Mouse (Mus musculus) ES-Bruce4 (cell line): ENCODE measurements around the gene Adh1. TPM values are rescaled to one million over a fixed set of nuclear protein-coding genes. Genes with fewer than 3 reads are reported as not detected.

Experiments
- H3K27ac ChIP-seq: 2 replicates; pipeline ENCODE4 v1.5.1; 2012; ENCODE audit warnings: low read length, inconsistent platforms; ENCODE audit not compliant: insufficient read depth
- H3K27me3 ChIP-seq: 2 replicates; pipeline ENCODE4 v1.6.1; 2012; ENCODE audit warnings: mild to moderate bottlenecking, low read length, inconsistent platforms; ENCODE audit not compliant: control insufficient read depth, poor library complexity, insufficient read depth, severe bottlenecking
- H3K36me3 ChIP-seq: 2 replicates; pipeline ENCODE4 v1.6.1; 2012; ENCODE audit warnings: inconsistent platforms, mild to moderate bottlenecking, low read length, moderate library complexity; ENCODE audit not compliant: control insufficient read depth, poor library complexity, insufficient read depth, severe bottlenecking
- H3K4me1 ChIP-seq: one replicate; pipeline ENCODE4 v1.8.1; 2011; ENCODE audit warnings: low read length; ENCODE audit not compliant: control insufficient read depth, insufficient read depth
- H3K4me3 ChIP-seq: 2 replicates; pipeline ENCODE4 v1.5.1; 2011; ENCODE audit warnings: low read depth, mild to moderate bottlenecking, low read length
- H3K9ac ChIP-seq: 2 replicates; pipeline ENCODE4 v1.6.1; 2012; ENCODE audit warnings: low read depth, mild to moderate bottlenecking, inconsistent platforms; ENCODE audit not compliant: poor library complexity, severe bottlenecking
- H3K9me3 ChIP-seq: replicated peaks from 2 replicates; pipeline ENCODE4 v1.6.1; 2012; ENCODE audit warnings: mild to moderate bottlenecking, low read length, inconsistent platforms; ENCODE audit not compliant: control insufficient read depth, poor library complexity, insufficient read depth, severe bottlenecking
- CTCF ChIP-seq: IDR thresholded peaks from one replicate; pipeline ENCODE4 v1.8.1; 2011; ENCODE audit warnings: low read depth, low read length
- EP300 ChIP-seq: IDR thresholded peaks from 2 replicates; pipeline ENCODE4 v1.6.1; 2011; ENCODE audit warnings: low read depth, low read length; ENCODE audit not compliant: insufficient read depth
- POLR2A ChIP-seq: IDR thresholded peaks from one replicate; pipeline ENCODE4 v1.8.1; 2011; ENCODE audit warnings: low read length; ENCODE audit not compliant: insufficient read depth
- polyA plus RNA-seq: library from polyadenylated mRNA; stranded (reverse); fragments of >200 nt; gene quantifications from 2 replicates; pipeline ENCODE4 v1.2.4, GENCODE M21; 2011; ENCODE audit warnings: low read depth; ENCODE audit not compliant: missing spikeins, insufficient read depth, insufficient read length

Gene Adh1
- polyA plus RNA-seq, 1 experiment: 0.54 TPM

DNA sequence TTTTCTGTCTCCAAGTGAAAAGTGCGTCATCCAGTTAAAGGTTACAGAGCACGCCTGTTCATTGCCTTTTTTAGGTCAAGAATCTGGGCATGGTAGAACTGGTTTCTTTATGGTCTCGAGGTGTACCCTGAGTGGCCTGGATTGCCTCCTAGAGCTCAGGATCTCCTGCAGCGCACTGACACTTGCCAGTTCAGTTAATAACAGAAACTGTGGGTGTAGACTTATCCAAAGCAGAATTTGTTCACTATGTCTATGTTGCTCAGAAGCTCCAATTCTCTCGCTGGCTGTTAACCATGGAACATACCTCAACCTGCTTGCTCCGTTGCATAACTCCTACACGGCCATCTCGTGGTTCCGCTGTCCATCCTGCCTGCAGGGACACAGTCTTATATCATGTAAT lies 39.3 kb downstream of the Adh1 start:
- TF ChIP-seq EP300 (no peak), POLR2A (no peak), CTCF (no peak)
- Histone ChIP-seq H3K9ac (no peak overlapping the region), H3K27me3 (no peaks in the 10 kb centered on the region), H3K4me3 (no peak overlapping the region), H3K36me3 (no peaks in the 10 kb centered on the region), H3K27ac (no peak overlapping the region), H3K4me1 (no peaks in the 10 kb centered on the region), H3K9me3 (peaks cover 9% of the 10 kb centered on the region)

DNA sequence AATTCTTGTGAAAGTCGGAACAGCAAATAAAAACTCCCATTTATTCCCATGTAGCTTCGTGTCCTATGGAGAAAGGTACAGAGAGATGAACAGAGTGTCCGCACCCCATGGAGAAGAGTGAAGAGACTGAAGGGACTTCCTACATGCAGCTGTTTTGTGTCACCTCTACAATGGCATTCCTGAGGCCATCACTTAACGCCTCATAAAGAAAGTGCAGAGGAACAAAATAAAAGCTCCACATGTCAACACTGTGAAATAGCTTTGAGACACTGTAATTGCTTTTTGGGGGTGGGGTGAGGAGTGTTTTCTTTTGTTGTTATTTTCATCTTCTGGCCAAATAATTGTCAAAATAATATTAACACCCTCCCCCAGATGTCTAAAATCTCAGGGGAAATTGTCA lies 41.9 kb downstream of the Adh1 start:
- Histone ChIP-seq H3K9ac (no peak overlapping the region), H3K9me3 (peaks cover 7% of the 10 kb centered on the region), H3K27ac (no peak overlapping the region), H3K4me1 (no peaks in the 10 kb centered on the region), H3K27me3 (no peaks in the 10 kb centered on the region), H3K36me3 (no peaks in the 10 kb centered on the region), H3K4me3 (no peak overlapping the region)
- no peak for TF ChIP-seq POLR2A
- no peak for TF ChIP-seq EP300
- no peak for TF ChIP-seq CTCF

GRCm38 (mm10) chr3:138303771-138304488 lies 43.1 kb downstream of the Adh1 start:
- no peaks in the 10 kb centered on the region for H3K4me1 ChIP-seq
- H3K27ac ChIP-seq: no peak overlapping the region
- no peaks in the 10 kb centered on the region for H3K9me3 ChIP-seq
- no peak overlapping the region for H3K9ac ChIP-seq
- TF ChIP-seq POLR2A: no peak
- H3K4me3 ChIP-seq: no peak overlapping the region
- no peaks in the 10 kb centered on the region for H3K27me3 ChIP-seq
- no peaks in the 10 kb centered on the region for H3K36me3 ChIP-seq

DNA sequence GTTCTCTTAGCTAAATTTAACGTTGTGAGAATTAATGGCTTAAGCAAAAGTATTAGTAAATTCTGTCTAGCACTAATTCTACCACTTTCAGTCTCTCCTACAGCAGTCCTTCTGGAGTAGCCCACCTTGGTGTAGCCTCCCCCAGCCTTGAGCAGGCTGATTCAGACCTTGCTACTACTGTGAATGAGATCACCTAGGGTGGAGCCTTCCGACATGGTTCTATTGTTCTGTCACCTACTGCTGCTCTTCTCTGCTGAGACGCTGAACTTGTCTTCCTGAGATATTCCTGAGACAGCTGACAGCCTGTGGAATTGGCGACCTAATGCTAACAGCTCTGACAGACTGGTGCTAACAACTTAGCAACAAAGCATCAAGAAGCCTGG lies 43.7 kb downstream of the Adh1 start:
- Histone ChIP-seq H3K27ac (no peak overlapping the region), H3K4me3 (no peak overlapping the region), H3K9ac (no peak overlapping the region), H3K9me3 (no peaks in the 10 kb centered on the region), H3K4me1 (no peaks in the 10 kb centered on the region), H3K27me3 (no peaks in the 10 kb centered on the region), H3K36me3 (no peaks in the 10 kb centered on the region)
- TF ChIP-seq CTCF (no peak), POLR2A (no peak), EP300 (no peak)

DNA sequence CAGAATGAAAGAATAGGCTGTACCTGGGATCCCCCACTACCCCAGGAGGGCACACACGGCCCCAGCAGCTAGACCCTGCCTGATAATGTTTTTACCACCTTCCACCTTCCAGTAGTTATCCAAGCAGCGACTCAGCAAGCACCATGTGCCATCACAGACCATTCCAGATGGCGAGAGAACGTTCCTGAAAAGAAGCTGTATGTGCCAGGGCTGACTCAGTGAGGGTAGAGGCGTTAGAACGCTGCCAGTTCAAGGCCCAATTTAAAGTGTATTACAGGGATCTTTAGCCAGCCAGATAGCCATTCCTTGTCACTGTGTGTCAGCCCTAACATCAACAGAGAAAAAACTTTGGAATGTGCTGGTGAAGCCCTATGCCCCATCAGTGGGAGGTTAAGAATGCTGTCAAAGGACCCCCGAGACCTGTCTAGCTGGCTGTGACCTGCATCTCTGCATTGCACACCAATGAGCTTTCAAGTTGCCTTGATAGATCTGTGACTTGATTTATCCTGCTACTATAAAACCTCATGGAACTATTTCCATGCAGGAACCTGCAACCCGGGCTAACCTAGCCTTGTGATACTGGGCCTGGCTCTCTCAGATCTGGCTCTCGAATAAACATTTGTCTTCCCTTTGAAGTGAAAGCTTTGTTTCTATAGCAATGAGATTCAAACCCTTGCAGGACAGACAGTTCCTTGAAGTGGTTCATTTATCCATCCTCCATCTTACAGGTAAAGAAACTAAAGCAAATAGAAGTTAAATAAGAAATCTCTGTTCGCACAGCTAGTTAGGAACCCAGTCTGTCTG lies 44.9 kb downstream of the Adh1 start:
- Histone ChIP-seq H3K4me3 (no peak overlapping the region), H3K4me1 (no peaks in the 10 kb centered on the region), H3K9me3 (no peaks in the 10 kb centered on the region), H3K27ac (no peak overlapping the region), H3K27me3 (no peaks in the 10 kb centered on the region), H3K9ac (no peak overlapping the region), H3K36me3 (no peaks in the 10 kb centered on the region)
- no peak for TF ChIP-seq EP300
- TF ChIP-seq CTCF: no peak
- TF ChIP-seq POLR2A: no peak

- H3K27me3 ChIP-seq: no peaks in the 10 kb centered on the region
- no peak overlapping the region for H3K4me3 ChIP-seq
- no peak overlapping the region for H3K9ac ChIP-seq
- no peaks in the 10 kb centered on the region for H3K36me3 ChIP-seq
- H3K4me1 ChIP-seq: no peaks in the 10 kb centered on the region
- TF ChIP-seq CTCF (no peak), POLR2A (no peak), EP300 (no peak)
- no peak overlapping the region for H3K27ac ChIP-seq
- H3K9me3 ChIP-seq: no peaks in the 10 kb centered on the region
These were observed 45.5 kb downstream of the Adh1 start for GRCm38 (mm10) chr3:138306290-138306683.
